In genomic region chr17:34624981-34625380, GRCm38 (mm10) we compare ENCODE assay signal across 22 mouse cellular contexts. TPM values are rescaled to one million over a fixed set of nuclear protein-coding genes. Genes with fewer than 3 reads are reported as not detected.
DNase-seq lines count a peak whose midpoint lies in the region; ATAC-seq and TF ChIP-seq lines count a peak whose summit lies in the region.
"Had no signal": no experiment of that assay in that cellular context is flagged by ENCODE, and none has a peak within 500 bp of the region (broad histone marks: within the 10 kb centered on the region; RNA-seq: fewer than 3 reads in every experiment).

No protein-coding gene starts in this region.

- peaks cover 7% of the 10 kb centered on the region for H3K36me3 ChIP-seq in kidney, adult 2 months (ENCODE audit: control insufficient read depth, insufficient read depth, low read length)
- peaks cover 25% of the 10 kb centered on the region for H3K36me3 ChIP-seq in kidney, embryonic 16.5 days (ENCODE audit: insufficient read depth, low read length)
- H3K36me3 ChIP-seq in kidney, embryonic 15.5 days = peaks cover 53% of the 10 kb centered on the region
- peaks cover 40% of the 10 kb centered on the region for H3K36me3 ChIP-seq in heart, embryonic 10.5 days

- peak; percentile 80 for DNase-seq in kidney, adult 2 months
- peak; percentile 82 for DNase-seq in kidney, adult 9 months
- DNase-seq in kidney, postnatal 25 days = no peak
- DNase-seq in kidney, postnatal 10 days = no peak
- peak; percentile 34 for DNase-seq in NIH3T3 (ENCODE audit: low read depth)
- no peak for DNase-seq in heart, embryonic 10.5 days (ENCODE audit: low spot score)
- DNase-seq: adrenal gland, adult 2 months; adrenal gland, adult 8-10 months; adrenal gland, postnatal 10 days; adrenal gland, postnatal 14 days; adrenal gland, postnatal 25 days; adrenal gland, postnatal 36 days; B cell, adult 2 months; cerebellum, adult 11 months; cerebellum, adult 18-20 months had no signal

- H3K27me3 ChIP-seq in kidney, adult 2 months (replicated peaks; ENCODE audit: control insufficient read depth, insufficient read depth, low read length) = no peaks in the 10 kb centered on the region
- H3K27me3 ChIP-seq in kidney, embryonic 16.5 days (ENCODE audit: insufficient read depth, low read length) = peaks cover 5% of the 10 kb centered on the region
- peaks cover 4% of the 10 kb centered on the region for H3K27me3 ChIP-seq in kidney, embryonic 15.5 days
- H3K27me3 ChIP-seq in heart, embryonic 10.5 days (ENCODE audit: insufficient read depth, poor library complexity, severe bottlenecking) = peaks cover 20% of the 10 kb centered on the region
- H3K27me3 ChIP-seq: Patski had no signal

- no peak overlapping the region for H3K4me2 ChIP-seq in kidney, embryonic 16.5 days (replicated peaks; ENCODE audit: low read depth, low read length)
- no peak overlapping the region for H3K4me2 ChIP-seq in kidney, embryonic 15.5 days

- H3K9ac ChIP-seq in kidney, embryonic 16.5 days (replicated peaks; ENCODE audit: low read length) = no peak overlapping the region
- no peak overlapping the region for H3K9ac ChIP-seq in kidney, embryonic 15.5 days

- H3K9me3 ChIP-seq in kidney, embryonic 16.5 days (ENCODE audit: low read length) = no peaks in the 10 kb centered on the region
- H3K9me3 ChIP-seq in kidney, embryonic 15.5 days (replicated peaks) = no peaks in the 10 kb centered on the region
- H3K9me3 ChIP-seq in heart, embryonic 10.5 days = no peaks in the 10 kb centered on the region
- H3K9me3 ChIP-seq: G1E had no signal

- TF ChIP-seq POLR2A in kidney, adult 2 months (IDR thresholded peaks at IDR 0.05; ENCODE audit: low read depth, low read length) = no peak

- peak overlapping the region; percentile 79; the same call in 1 of the 2 replicates for H3K27ac ChIP-seq in kidney, adult 2 months (ENCODE audit: insufficient read depth, low read depth, low read length)
- no peak overlapping the region for H3K27ac ChIP-seq in kidney, embryonic 16.5 days (ENCODE audit: low read length)
- peak overlapping the region; percentile 22; the same call in 1 of the 2 replicates for H3K27ac ChIP-seq in kidney, embryonic 15.5 days
- H3K27ac ChIP-seq in heart, embryonic 10.5 days = no peak overlapping the region

- TF ChIP-seq CTCF in kidney, adult 2 months (conservative IDR thresholded peaks at IDR 0.05; ENCODE audit: insufficient read depth, insufficient read length, low read depth, low read length) = no peak

- no peak overlapping the region for H3K4me3 ChIP-seq in kidney, adult 2 months (ENCODE audit: insufficient read depth, low read depth, low read length)
- no peak overlapping the region for H3K4me3 ChIP-seq in kidney, embryonic 16.5 days (ENCODE audit: low read length)
- H3K4me3 ChIP-seq in kidney, embryonic 15.5 days (replicated peaks) = no peak overlapping the region
- no peak overlapping the region for H3K4me3 ChIP-seq in heart, embryonic 10.5 days

- H3K4me1 ChIP-seq in kidney, adult 2 months (ENCODE audit: control insufficient read depth, insufficient read depth, low read length) = peaks cover 10% of the 10 kb centered on the region; the same call in 1 of the 2 replicates
- H3K4me1 ChIP-seq in kidney, embryonic 16.5 days (ENCODE audit: insufficient read depth, low read length) = peaks cover 33% of the 10 kb centered on the region
- H3K4me1 ChIP-seq in kidney, embryonic 15.5 days = peaks cover 40% of the 10 kb centered on the region
- H3K4me1 ChIP-seq in heart, embryonic 10.5 days = peaks cover 31% of the 10 kb centered on the region

- WGBS in kidney, adult 2 months = 46% methylated on average over 3 of the region's 3 CpGs
- WGBS in kidney, embryonic 16.5 days = 90% methylated on average over 3 of the region's 3 CpGs
- 87% methylated on average over 3 of the region's 3 CpGs for WGBS in kidney, embryonic 15.5 days
- WGBS in heart, embryonic 10.5 days = 93% methylated on average over 3 of the region's 3 CpGs

- no peak for ATAC-seq in kidney, embryonic 16.5 days (ENCODE audit: low FRiP score, low TSS enrichment)
- no peak for ATAC-seq in kidney, embryonic 15.5 days (replicated peaks; ENCODE audit: low FRiP score)
- ATAC-seq: activated CD4-positive, CD25-positive, alpha-beta regulatory T cell, adult 4 months; CD4-positive, CD25-positive, alpha-beta regulatory T cell, adult 4 months; Patski had no signal

RNA-seq across cellular contexts. Expression of gene Ppt2, which starts 3.3 kb away (rescaled TPM):
- polyA plus RNA-seq in kidney, adult 2 months (2012; rRNA removed) = 118 and 123 TPM in 2 replicates
- polyA plus RNA-seq in kidney, embryonic 16.5 days (2015; fragmentation: Nextera tagmentation; extraction: Ambion mirVana) = 47.3 and 53.7 TPM in 2 replicates
- polyA plus RNA-seq in kidney, embryonic 15.5 days (2015; fragmentation: Nextera tagmentation; extraction: Ambion mirVana) = 36.5 and 39.1 TPM in 2 replicates
- 24.3 and 27.5 TPM in 2 replicates for polyA plus RNA-seq in heart, embryonic 10.5 days (2016; fragmentation: Nextera tagmentation; extraction: Ambion mirVana)

RNA-seq across cellular contexts. Expression of gene Prrt1, which starts 4.4 kb away (rescaled TPM):
- polyA plus RNA-seq in kidney, adult 2 months (2012; rRNA removed) = 2.7 and 3.2 TPM in 2 replicates
- polyA plus RNA-seq in kidney, embryonic 16.5 days (2015; fragmentation: Nextera tagmentation; extraction: Ambion mirVana) = 0.23 and 0.29 TPM in 2 replicates
- 0.24 and 0.35 TPM in 2 replicates for polyA plus RNA-seq in kidney, embryonic 15.5 days (2015; fragmentation: Nextera tagmentation; extraction: Ambion mirVana)
- 0.11 TPM in 1 of 2 replicates, not detected in the other for polyA plus RNA-seq in heart, embryonic 10.5 days (2016; fragmentation: Nextera tagmentation; extraction: Ambion mirVana)
- polyA plus RNA-seq: C2C12, G1E had no signal

RNA-seq across cellular contexts. Expression of gene Egfl8, which starts 9.2 kb away (rescaled TPM):
- 5.1 and 5.3 TPM in 2 replicates for polyA plus RNA-seq in kidney, adult 2 months (2012; rRNA removed)
- 4.0 and 6.0 TPM in 2 replicates for polyA plus RNA-seq in kidney, embryonic 16.5 days (2015; fragmentation: Nextera tagmentation; extraction: Ambion mirVana)
- polyA plus RNA-seq in kidney, embryonic 15.5 days (2015; fragmentation: Nextera tagmentation; extraction: Ambion mirVana) = 3.5 and 4.4 TPM in 2 replicates
- 0.49 and 1.7 TPM in 2 replicates for polyA plus RNA-seq in heart, embryonic 10.5 days (2016; fragmentation: Nextera tagmentation; extraction: Ambion mirVana)

RNA-seq across cellular contexts. Expression of gene Fkbpl, which starts 19.6 kb away (rescaled TPM):
- polyA plus RNA-seq in kidney, adult 2 months (2012; rRNA removed) = 5.5 and 5.8 TPM in 2 replicates
- 17.5 and 17.7 TPM in 2 replicates for polyA plus RNA-seq in kidney, embryonic 16.5 days (2015; fragmentation: Nextera tagmentation; extraction: Ambion mirVana)
- 17.2 and 18.4 TPM in 2 replicates for polyA plus RNA-seq in kidney, embryonic 15.5 days (2015; fragmentation: Nextera tagmentation; extraction: Ambion mirVana)
- polyA plus RNA-seq in heart, embryonic 10.5 days (2016; fragmentation: Nextera tagmentation; extraction: Ambion mirVana) = 12.6 TPM in 2 replicates

RNA-seq across cellular contexts. Expression of gene Agpat1, which starts 20.9 kb away (rescaled TPM):
- 245 and 294 TPM in 2 replicates for polyA plus RNA-seq in kidney, adult 2 months (2012; rRNA removed)
- 81.8 and 83.1 TPM in 2 replicates for polyA plus RNA-seq in kidney, embryonic 16.5 days (2015; fragmentation: Nextera tagmentation; extraction: Ambion mirVana)
- 60.8 and 72.2 TPM in 2 replicates for polyA plus RNA-seq in kidney, embryonic 15.5 days (2015; fragmentation: Nextera tagmentation; extraction: Ambion mirVana)
- polyA plus RNA-seq in heart, embryonic 10.5 days (2016; fragmentation: Nextera tagmentation; extraction: Ambion mirVana) = 44.8 and 57.8 TPM in 2 replicates

Comparison
In these comparisons a context has a peak if more than half of its experiments do, and no peak if none do; other contexts are left out.
1. DNase-seq: peak in kidney, adult 2 months (single experiment), kidney, adult 9 months (single experiment) and NIH3T3 (single experiment); none in kidney, postnatal 25 days (0 of 2), kidney, postnatal 10 days (single experiment) and heart, embryonic 10.5 days (single experiment).
2. H3K27ac ChIP-seq: peak in kidney, adult 2 months (single experiment) and kidney, embryonic 15.5 days (single experiment); none in kidney, embryonic 16.5 days (single experiment) and heart, embryonic 10.5 days (single experiment).